Mouse (Mus musculus) liver, embryonic 11.5 days (tissue): ENCODE measurements around the gene Cad. TPM values are rescaled to one million over a fixed set of nuclear protein-coding genes. Genes with fewer than 3 reads are reported as not detected.
A peak's percentile ranks its signal among the peaks of the same experiment; 100 is the strongest.
"Not testable (repeated sequence)": the region's sequence is repeated elsewhere in the genome, so short reads cannot be mapped to it uniquely, and the experiment has no call there.

Experiments
- ATAC-seq: fragments of 200-750 bp; cut with Nextera tagmentation; replicated peaks from 2 replicates; pipeline ENCODE4 v1.8.0; 2017; ENCODE audit warnings: moderate number of reproducible peaks, mild to moderate bottlenecking, moderate TSS enrichment, moderate library complexity; ENCODE audit not compliant: low FRiP score
- DNase-seq: peaks from one replicate; pipeline ENCODE4 v3.0.0-alpha.2; 2017; ENCODE audit warnings: low spot score
- H3K27ac ChIP-seq: fragments of 300-500 bp; sonication (generic); 2 replicates; pipeline ENCODE4 v1.5.1; 2014; ENCODE audit warnings: mild to moderate bottlenecking, low read depth, low read length, control low read depth
- H3K27me3 ChIP-seq: fragments of 300-500 bp; sonication (generic); replicated peaks from 2 replicates; pipeline ENCODE4 v1.6.1; 2014; ENCODE audit warnings: low read length, mixed read lengths; ENCODE audit not compliant: control insufficient read depth, insufficient read depth
- H3K36me3 ChIP-seq: fragments of 300-500 bp; sonication (generic); 2 replicates; pipeline ENCODE4 v1.6.1; 2014; ENCODE audit warnings: mild to moderate bottlenecking, low read length, moderate library complexity, mixed read lengths; ENCODE audit not compliant: control insufficient read depth, insufficient read depth
- H3K4me1 ChIP-seq: fragments of 300-500 bp; sonication (generic); replicated peaks from 2 replicates; pipeline ENCODE4 v1.6.1; 2014; ENCODE audit warnings: low read length, mixed read lengths; ENCODE audit not compliant: control insufficient read depth, insufficient read depth
- H3K4me2 ChIP-seq: fragments of 300-500 bp; sonication (generic); 2 replicates; pipeline ENCODE4 v1.6.1; 2014; ENCODE audit warnings: mild to moderate bottlenecking, control low read depth, moderate library complexity
- H3K4me3 ChIP-seq: fragments of 300-500 bp; sonication (generic); 2 replicates; pipeline ENCODE4 v1.5.1; 2014; ENCODE audit warnings: low read depth, low read length, control low read depth
- H3K9ac ChIP-seq: fragments of 300-500 bp; sonication (generic); 2 replicates; pipeline ENCODE4 v1.6.1; 2014; ENCODE audit warnings: low read depth, low read length, control low read depth
- H3K9me3 ChIP-seq: fragments of 300-500 bp; sonication (generic); 2 replicates; pipeline ENCODE4 v1.6.1; 2016; ENCODE audit warnings: low read length, inconsistent platforms, mixed read lengths; ENCODE audit not compliant: control insufficient read depth
- WGBS: fragments of 180-500 bp; shearing (Covaris S2); extraction: QIAGEN DNeasy Blood & Tissue Kit; methylation state at CpG from one replicate; pipeline ENCODE4 v1.1.7; 2014; 5-methylcytosine and 5-hydroxymethylcytosine counted together
- polyA plus RNA-seq: library from polyadenylated mRNA; unstranded; fragments of >200 nt; fragmentation: Nextera tagmentation; extraction: Ambion mirVana; gene quantifications from 2 replicates; pipeline ENCODE4 v1.2.1, GENCODE M21; 2014

Cad gene
- polyA plus RNA-seq, 1 experiment from 2014 or later, result 65.0 TPM

DNA sequence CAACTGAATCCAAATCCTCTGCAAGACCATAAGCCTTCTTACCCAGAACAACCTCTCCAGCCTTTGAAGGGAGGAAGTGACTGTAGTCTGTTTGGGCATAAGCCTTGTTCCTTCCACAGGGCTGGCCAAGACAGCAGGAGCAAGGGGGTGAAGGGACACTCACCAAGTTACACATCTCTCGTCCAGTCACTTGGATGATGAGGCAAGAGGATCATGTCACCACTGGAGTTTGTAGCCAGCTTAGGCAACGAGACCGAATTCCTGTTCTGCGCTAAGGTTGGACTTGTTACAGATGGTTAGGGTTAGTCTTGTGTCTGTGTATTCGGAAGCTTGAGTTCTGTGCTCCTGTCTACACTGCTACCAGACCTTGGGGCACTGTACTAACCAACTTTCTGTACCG is 19.9 kb upstream of the Cad start:
- no peak for ATAC-seq
- 86% methylated on average over 6 of the region's 6 CpGs for WGBS
- H3K4me2 ChIP-seq, result no peak overlapping the region

GRCm38 (mm10) chr5:31036556-31036955 is 18.0 kb upstream of the Cad start:
- H3K4me1 ChIP-seq, H3K4me3 ChIP-seq, H3K9ac ChIP-seq, DNase-seq, H3K4me2 ChIP-seq, ATAC-seq, H3K27ac ChIP-seq, H3K9me3 ChIP-seq, H3K36me3 ChIP-seq, H3K27me3 ChIP-seq: not testable (repeated sequence)
- WGBS, result 81% methylated on average over 11 of the region's 11 CpGs

More for the DNA sequence above, 19.9 kb upstream of the Cad start:
- Histone ChIP-seq H3K4me3 (no peak overlapping the region), H3K27me3 (no peaks in the 10 kb centered on the region), H3K27ac (no peak overlapping the region), H3K9me3 (no peaks in the 10 kb centered on the region), H3K36me3 (peaks cover 7% of the 10 kb centered on the region), H3K9ac (no peak overlapping the region), H3K4me1 (no peaks in the 10 kb centered on the region)
- DNase-seq, result no peak

DNA sequence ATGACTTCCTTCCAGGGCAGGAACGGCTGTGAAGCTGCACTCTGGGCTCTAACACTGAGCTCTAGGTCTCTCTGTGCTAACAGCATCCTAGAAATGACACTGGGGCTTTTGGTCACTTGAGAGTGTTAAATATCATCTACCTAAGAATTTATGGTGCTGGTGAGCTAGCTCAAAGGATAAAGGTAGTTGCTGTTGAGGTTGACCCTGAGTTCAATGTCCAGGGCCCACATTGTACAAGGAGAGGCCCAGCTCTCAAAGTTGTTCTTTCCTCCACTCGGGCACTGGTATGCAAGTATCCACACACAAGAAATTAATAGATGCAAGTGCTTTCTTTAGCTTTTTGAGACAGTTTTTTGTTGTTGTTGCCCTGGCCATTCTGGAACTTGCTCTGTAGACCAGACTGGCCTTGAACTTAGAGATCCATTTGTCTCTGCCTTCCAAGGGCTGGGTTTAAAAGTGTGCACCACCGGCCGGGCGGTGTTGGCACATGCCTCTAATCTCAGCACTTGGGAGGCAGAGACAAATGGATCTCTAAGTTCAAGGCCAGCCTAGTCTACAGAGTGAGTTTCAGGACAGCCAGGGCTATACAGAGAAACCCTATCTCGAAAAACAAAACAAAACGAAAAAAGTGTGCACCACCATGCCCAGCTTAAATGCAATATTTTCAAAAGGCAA is 16.3 kb upstream of the Cad start:
- H3K4me3 ChIP-seq, result no peak overlapping the region
- H3K27me3 ChIP-seq, result no peaks in the 10 kb centered on the region
- no peak overlapping the region for H3K27ac ChIP-seq
- no peak overlapping the region for H3K9ac ChIP-seq
- no peaks in the 10 kb centered on the region for H3K9me3 ChIP-seq
- no peak for DNase-seq
- no peak for ATAC-seq
- no peaks in the 10 kb centered on the region for H3K4me1 ChIP-seq
- H3K4me2 ChIP-seq, result no peak overlapping the region
- peaks cover 10% of the 10 kb centered on the region for H3K36me3 ChIP-seq
- 87% methylated on average over 7 of the region's 7 CpGs for WGBS

DNA sequence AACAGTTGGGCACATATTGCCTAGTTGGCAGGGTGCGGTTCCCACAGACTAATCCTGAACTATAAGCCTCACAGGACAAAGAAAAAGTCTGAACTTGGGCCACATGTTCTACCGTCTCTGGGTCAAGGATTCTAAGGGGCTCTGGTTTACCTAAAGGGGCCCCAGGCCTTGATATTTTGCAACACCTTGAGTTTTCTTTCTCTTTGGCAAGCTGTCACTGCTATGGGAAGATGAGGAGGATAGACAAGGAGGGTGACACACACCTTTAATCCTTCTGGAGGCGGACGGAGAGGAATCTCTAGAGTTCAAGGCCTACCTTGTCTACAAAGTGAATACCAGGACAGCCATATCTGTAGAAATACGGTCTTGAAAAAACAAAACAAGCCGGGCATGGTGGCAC is 8.2 kb upstream of the Cad start:
- 89% methylated on average over 6 of the region's 6 CpGs for WGBS
- Histone ChIP-seq H3K4me2 (no peak overlapping the region; the same call in 1 of the 2 replicates), H3K4me3 (no peak overlapping the region), H3K4me1 (peaks cover 5% of the 10 kb centered on the region), H3K9ac (no peak overlapping the region), H3K27me3 (no peaks in the 10 kb centered on the region), H3K9me3 (no peaks in the 10 kb centered on the region), H3K36me3 (no peaks in the 10 kb centered on the region; the same call in 1 of the 2 replicates), H3K27ac (no peak overlapping the region)
- DNase-seq, result no peak
- ATAC-seq, result no peak

DNA sequence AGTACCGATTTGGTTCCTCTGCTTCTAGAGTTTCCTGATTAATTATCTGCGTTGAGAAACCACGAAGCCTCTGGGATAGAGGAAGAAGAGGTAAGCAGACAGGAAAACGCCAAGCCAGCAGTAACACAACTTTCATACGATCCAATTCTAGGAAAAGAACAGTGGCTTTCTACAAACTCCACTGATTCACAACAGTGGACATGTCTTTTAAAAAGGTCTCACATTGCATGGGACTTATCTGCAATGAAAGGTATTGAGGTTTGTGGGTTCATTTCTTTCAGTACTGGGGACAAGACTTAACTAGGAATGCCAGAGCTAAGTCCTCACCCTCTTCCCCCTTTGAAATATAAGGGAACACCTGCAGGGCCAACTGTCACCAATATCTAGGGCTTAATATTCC is 7.5 kb upstream of the Cad start:
- peak overlapping the region; percentile 84 for H3K9ac ChIP-seq
- 41% methylated on average over 5 of the region's 5 CpGs for WGBS

DNA sequence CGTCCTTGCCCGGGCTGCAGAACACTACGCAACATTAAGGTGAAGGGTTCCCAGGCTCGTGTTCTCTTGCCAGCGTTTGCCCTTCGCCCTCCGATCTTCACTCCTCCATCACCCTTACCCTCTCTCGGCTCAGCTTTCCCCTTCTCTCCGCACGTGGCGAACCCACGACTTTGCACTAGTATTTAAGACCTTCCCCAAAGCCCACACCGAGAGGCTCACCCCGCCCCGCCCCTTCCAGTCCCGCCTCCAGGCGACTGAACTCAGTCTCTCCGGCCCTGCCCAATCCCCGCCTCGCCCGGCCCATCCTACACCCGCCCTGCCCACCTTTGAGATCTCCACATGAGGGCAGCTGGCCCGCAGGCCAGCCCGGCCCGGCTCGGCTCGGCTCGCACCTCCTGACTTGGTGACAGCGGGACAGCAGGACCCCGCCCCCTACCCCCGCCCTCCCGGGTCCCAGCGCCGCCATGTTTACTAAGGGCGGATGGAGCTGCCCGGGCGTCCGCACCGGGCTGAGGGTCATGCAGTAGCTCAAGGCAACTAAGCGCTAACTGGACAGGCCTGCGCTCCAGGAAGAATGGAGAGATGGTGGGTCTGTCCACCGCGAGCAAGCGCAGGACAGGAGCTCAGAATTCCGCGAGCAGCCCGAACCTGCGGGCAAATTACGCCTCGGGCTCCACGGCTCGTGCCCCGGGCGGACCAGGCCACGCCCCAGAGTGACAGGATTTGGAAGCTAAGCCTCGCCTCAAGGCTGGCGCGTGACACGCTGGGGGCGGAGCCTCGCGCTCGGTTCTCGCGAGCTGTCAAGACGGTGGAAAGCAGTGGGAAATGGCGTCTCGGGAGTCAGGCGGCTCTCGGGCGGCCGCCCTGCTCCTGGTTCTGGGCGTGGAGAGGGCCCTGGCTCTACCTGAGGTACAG is 6.5 kb upstream of the Cad start, which contains the start of gene Atraid:
Gene Atraid, plus strand, starts transcription at position 465 of the 915 bp plus-strand sequence.
- peak; percentile 97 for ATAC-seq
- peak within 1 kb of the TSS; percentile 95 for H3K4me2 ChIP-seq

More for the DNA sequence above, 7.5 kb upstream of the Cad start:
- H3K9me3 ChIP-seq, result no peaks in the 10 kb centered on the region
- peak overlapping the region; percentile 95 for H3K4me2 ChIP-seq
- H3K36me3 ChIP-seq, result no peaks in the 10 kb centered on the region; the same call in 1 of the 2 replicates
- peaks cover 5% of the 10 kb centered on the region for H3K4me1 ChIP-seq
- no peaks in the 10 kb centered on the region for H3K27me3 ChIP-seq
- peak overlapping the region; percentile 83 for H3K4me3 ChIP-seq
- DNase-seq (no peak), ATAC-seq (no peak)
- no peak overlapping the region for H3K27ac ChIP-seq

DNA sequence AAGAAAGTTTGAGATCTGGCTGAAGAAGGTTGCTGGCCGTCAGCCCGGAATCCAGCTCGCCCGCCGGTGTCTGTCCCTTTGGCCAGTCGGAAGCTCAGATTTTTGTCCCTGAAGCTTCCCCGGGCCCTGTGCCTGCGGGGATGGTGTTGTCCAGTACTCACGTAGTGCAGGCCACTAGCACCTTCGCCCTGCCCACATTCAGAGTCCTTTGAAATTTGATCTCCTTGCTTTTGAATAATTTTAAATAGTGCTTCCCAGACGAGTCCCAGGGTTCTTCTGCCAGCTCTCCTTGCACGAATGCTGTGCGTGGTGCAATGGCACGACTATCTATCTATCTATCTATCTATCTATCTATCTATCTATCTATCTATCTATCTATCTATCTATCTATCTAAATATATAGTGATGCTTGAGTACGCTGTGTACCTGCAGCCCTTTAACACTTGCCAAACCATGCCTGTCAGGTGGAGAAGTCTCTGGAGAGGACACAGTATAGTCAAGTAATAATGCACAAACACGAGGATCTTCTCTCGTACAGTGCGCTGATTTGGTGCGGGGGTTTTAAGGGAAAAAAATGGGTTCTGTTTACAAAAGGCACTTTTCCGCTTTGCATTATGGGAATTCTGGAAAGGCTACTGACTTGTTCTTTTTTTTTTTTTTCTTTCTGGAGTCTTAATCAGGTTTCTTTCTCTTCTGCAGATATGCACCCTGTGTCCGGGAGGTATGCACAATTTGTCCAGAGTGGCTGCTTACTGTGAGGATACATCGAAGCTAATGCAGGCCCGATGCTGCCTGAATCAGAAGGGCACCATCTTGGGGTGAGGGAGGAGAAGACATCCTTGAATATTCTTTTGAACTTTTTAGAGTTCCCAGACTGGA is 5.6 kb upstream of the Cad start, which contains the start of gene Slc5a6:
Gene Slc5a6, minus strand, starts transcription at position 162 of the 879 bp plus-strand sequence.
- Histone ChIP-seq H3K9ac (peak within 1 kb of the TSS; percentile 84), H3K36me3 (peaks cover 3% of the 10 kb centered on the region; the same call in 1 of the 2 replicates), H3K4me2 (peak within 1 kb of the TSS; percentile 95), H3K27ac (peak within 1 kb of the TSS; percentile 88), H3K27me3 (no peaks in the 10 kb centered on the region), H3K4me3 (peak within 1 kb of the TSS; percentile 83), H3K9me3 (no peaks in the 10 kb centered on the region), H3K4me1 (peaks cover 8% of the 10 kb centered on the region)
- under 1% methylated on average over 23 of the region's 23 CpGs for WGBS
- DNase-seq (peak; percentile 61), ATAC-seq (peak; percentile 15; the same call in 1 of the 2 replicates)

More for the DNA sequence above, 6.5 kb upstream of the Cad start, which contains the start of gene Atraid:
- peak; percentile 100 for DNase-seq
- under 1% methylated on average over 73 of the region's 73 CpGs for WGBS
- H3K36me3 ChIP-seq, result peaks cover 3% of the 10 kb centered on the region; the same call in 1 of the 2 replicates
- no peaks in the 10 kb centered on the region for H3K9me3 ChIP-seq
- H3K27me3 ChIP-seq, result no peaks in the 10 kb centered on the region
- H3K4me1 ChIP-seq, result peaks cover 5% of the 10 kb centered on the region
- H3K4me3 ChIP-seq, result peak within 1 kb of the TSS; percentile 83
- H3K27ac ChIP-seq, result peak within 1 kb of the TSS; percentile 88
- peak within 1 kb of the TSS; percentile 84 for H3K9ac ChIP-seq

DNA sequence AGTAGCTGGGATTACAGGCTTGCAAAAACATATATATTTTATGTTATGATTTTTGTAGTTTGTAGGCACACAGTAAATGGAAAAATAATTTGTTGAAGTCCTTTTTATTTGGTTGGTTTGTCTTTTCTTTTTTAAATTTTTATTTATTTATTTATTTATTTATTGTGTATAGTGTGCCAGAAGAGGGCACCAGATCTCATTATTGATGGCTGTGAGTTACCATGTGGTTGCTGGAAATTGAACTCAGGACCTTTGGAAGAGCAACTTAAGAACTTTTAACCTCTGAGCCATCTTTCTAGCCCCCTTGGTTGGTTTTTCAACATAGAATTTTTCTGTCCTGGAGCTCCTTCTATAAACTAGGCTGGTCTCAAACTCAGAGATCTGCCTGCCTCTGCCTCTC is 4.2 kb upstream of the Cad start:
- peaks cover 3% of the 10 kb centered on the region; the same call in 1 of the 2 replicates for H3K36me3 ChIP-seq
- no peaks in the 10 kb centered on the region for H3K27me3 ChIP-seq
- H3K4me2 ChIP-seq, result no peak overlapping the region
- no peak for ATAC-seq
- H3K9me3 ChIP-seq, result no peaks in the 10 kb centered on the region
- H3K4me3 ChIP-seq, result no peak overlapping the region
- peaks cover 10% of the 10 kb centered on the region for H3K4me1 ChIP-seq
- H3K9ac ChIP-seq, result no peak overlapping the region
- DNase-seq, result no peak
- no peak overlapping the region for H3K27ac ChIP-seq
